Mouse (Mus musculus): Measurements from ENCODE around the gene Tssc4.

DNA sequence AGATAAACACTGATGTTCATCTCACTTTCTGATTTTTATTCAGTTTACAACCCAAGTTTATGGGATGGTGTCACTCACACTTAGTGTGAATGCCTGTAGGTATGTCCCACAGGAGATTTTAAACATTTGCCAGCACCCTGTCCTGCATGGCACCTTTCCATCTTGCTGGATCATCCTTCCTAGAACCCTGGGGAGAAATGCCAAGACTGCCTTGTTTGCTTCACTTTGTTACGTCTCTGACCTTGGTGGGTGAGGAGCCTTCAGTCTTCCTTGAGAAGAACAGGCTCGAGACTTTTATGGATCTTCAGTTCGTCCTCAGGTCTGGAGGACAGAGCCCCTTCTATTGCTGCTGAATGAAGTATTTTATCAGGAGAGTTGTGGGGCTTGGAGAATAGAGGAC lies 19.7 kb upstream of the Tssc4 start:
- no peak for TF ChIP-seq CHD2 (IDR thresholded peaks at IDR 0.05; ENCODE audit: low read depth, low read length)
- no peak for TF ChIP-seq MAFK (IDR thresholded peaks at IDR 0.05; ENCODE audit: insufficient read depth, low read depth, low read length)
- TF ChIP-seq HCFC1 (IDR thresholded peaks at IDR 0.05; ENCODE audit: borderline replicate concordance, insufficient read depth, low read length) = no peak
